17 mouse cellular contexts compared by ENCODE assay signal in the genomic region with DNA sequence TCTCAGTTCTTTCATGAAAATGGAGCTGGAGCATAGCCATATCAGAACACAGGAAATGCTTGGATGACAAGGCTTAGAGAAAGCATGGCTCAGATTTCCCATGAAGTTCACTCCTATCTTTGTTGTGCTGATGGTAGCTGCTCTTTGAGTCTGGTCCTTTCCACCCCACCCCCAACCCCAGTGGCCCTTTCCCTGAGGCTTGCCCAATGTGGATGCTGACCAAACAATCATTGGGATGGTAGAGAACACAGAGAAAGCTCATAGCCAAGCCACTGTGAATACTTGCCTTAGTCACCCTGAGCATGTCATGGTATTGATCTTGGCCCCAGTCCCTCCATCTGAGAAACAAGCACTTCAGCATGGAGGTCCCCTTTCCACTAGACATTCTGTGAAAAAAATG. TPM values are rescaled to one million over a fixed set of nuclear protein-coding genes. Genes with fewer than 3 reads are reported as not detected.
A peak's percentile ranks its signal among the peaks of the same experiment; 100 is the strongest.
DNase-seq lines count a peak whose midpoint lies in the region; ATAC-seq and TF ChIP-seq lines count a peak whose summit lies in the region.
"Had no signal": no experiment of that assay in that cellular context is flagged by ENCODE, and none has a peak within 500 bp of the region (broad histone marks: within the 10 kb centered on the region; RNA-seq: fewer than 3 reads in every experiment).

No protein-coding gene starts in this region.

- TF ChIP-seq CTCF in lung, adult 2 months (IDR thresholded peaks at IDR 0.05; ENCODE audit: insufficient read depth, low read length), result no peak

- H3K4me2 ChIP-seq in embryonic facial prominence, embryonic 14.5 days (ENCODE audit: low read depth, low read length), result no peak overlapping the region
- H3K4me2 ChIP-seq in hindbrain, embryonic 14.5 days (replicated peaks), result no peak overlapping the region
- no peak overlapping the region for H3K4me2 ChIP-seq in hindbrain, embryonic 16.5 days (ENCODE audit: low read length)
- H3K4me2 ChIP-seq in lung, embryonic 15.5 days, result no peak overlapping the region

- peaks cover 19% of the 10 kb centered on the region for H3K4me1 ChIP-seq in embryonic facial prominence, embryonic 14.5 days (ENCODE audit: control insufficient read depth, insufficient read depth, low read length)
- 0 out of 2 replicates have a peak, but pooled peaks cover 5% of the 10 kb centered on the region for H3K4me1 ChIP-seq in embryonic facial prominence, embryonic 10.5 days
- peaks cover 3% of the 10 kb centered on the region; the same call in 1 of the 2 replicates for H3K4me1 ChIP-seq in hindbrain, embryonic 14.5 days (replicated peaks; ENCODE audit: control insufficient read depth, insufficient read depth, low read length)
- peaks cover 4% of the 10 kb centered on the region; the same call in 1 of the 2 replicates for H3K4me1 ChIP-seq in hindbrain, embryonic 16.5 days (ENCODE audit: control insufficient read depth, insufficient read depth, low read depth, low read length)
- peaks cover 38% of the 10 kb centered on the region for H3K4me1 ChIP-seq in lung, embryonic 15.5 days
- no peaks in the 10 kb centered on the region; the same call in 1 of the 2 replicates for H3K4me1 ChIP-seq in lung, adult 2 months (ENCODE audit: control insufficient read depth, insufficient read depth, low read length)

- no peak for DNase-seq in embryonic facial prominence, embryonic 14.5 days (ENCODE audit: low spot score)
- DNase-seq in embryonic facial prominence, embryonic 10.5 days (ENCODE audit: low spot score), result no peak
- DNase-seq in hindbrain, embryonic 14.5 days (ENCODE audit: low spot score), result no peak
- no peak for DNase-seq in lung, adult 2 months
- DNase-seq in adrenal gland, postnatal 4 days (ENCODE audit: low spot score in 2 of 2), result no peak
- DNase-seq: cerebellum, postnatal 36 days; right cerebral cortex, postnatal 14 days; thymus, postnatal 14 days had no signal

- H3K9me3 ChIP-seq in embryonic facial prominence, embryonic 14.5 days (ENCODE audit: control insufficient read depth, low read length), result no peaks in the 10 kb centered on the region
- H3K9me3 ChIP-seq in embryonic facial prominence, embryonic 10.5 days, result no peaks in the 10 kb centered on the region
- no peaks in the 10 kb centered on the region for H3K9me3 ChIP-seq in hindbrain, embryonic 14.5 days (ENCODE audit: control insufficient read depth, low read length)
- H3K9me3 ChIP-seq in hindbrain, embryonic 16.5 days (ENCODE audit: control insufficient read depth, low read length), result no peaks in the 10 kb centered on the region
- no peaks in the 10 kb centered on the region for H3K9me3 ChIP-seq in lung, embryonic 15.5 days

- H3K4me3 ChIP-seq in embryonic facial prominence, embryonic 14.5 days (ENCODE audit: low read depth, low read length), result no peak overlapping the region
- H3K4me3 ChIP-seq in embryonic facial prominence, embryonic 10.5 days, result no peak overlapping the region
- H3K4me3 ChIP-seq in hindbrain, embryonic 14.5 days (replicated peaks; ENCODE audit: low read length), result no peak overlapping the region
- no peak overlapping the region for H3K4me3 ChIP-seq in hindbrain, embryonic 16.5 days (ENCODE audit: low read length)
- no peak overlapping the region for H3K4me3 ChIP-seq in lung, embryonic 15.5 days
- H3K4me3 ChIP-seq in lung, adult 2 months (replicated peaks; ENCODE audit: extremely low read depth, low read depth, low read length), result no peak overlapping the region
- no peak overlapping the region for H3K4me3 ChIP-seq in macrophage (ENCODE audit: inconsistent target)

- no peak for ATAC-seq in embryonic facial prominence, embryonic 14.5 days (ENCODE audit: low read depth)
- ATAC-seq in hindbrain, embryonic 14.5 days (ENCODE audit: low FRiP score), result no peak
- ATAC-seq in hindbrain, embryonic 16.5 days, result no peak
- no peak for ATAC-seq in lung, embryonic 15.5 days (ENCODE audit: borderline replicate concordance, extremely low read depth, low FRiP score, low TSS enrichment)

- no peaks in the 10 kb centered on the region for H3K27me3 ChIP-seq in embryonic facial prominence, embryonic 14.5 days (replicated peaks; ENCODE audit: control insufficient read depth, insufficient read depth, low read length)
- no peaks in the 10 kb centered on the region for H3K27me3 ChIP-seq in embryonic facial prominence, embryonic 10.5 days (replicated peaks; ENCODE audit: low read depth, poor library complexity, severe bottlenecking)
- H3K27me3 ChIP-seq in hindbrain, embryonic 14.5 days (ENCODE audit: control insufficient read depth, insufficient read depth, low read length), result no peaks in the 10 kb centered on the region
- no peaks in the 10 kb centered on the region for H3K27me3 ChIP-seq in hindbrain, embryonic 16.5 days (replicated peaks; ENCODE audit: control insufficient read depth, insufficient read depth, low read length)
- no peaks in the 10 kb centered on the region for H3K27me3 ChIP-seq in lung, embryonic 15.5 days

- H3K27ac ChIP-seq in embryonic facial prominence, embryonic 14.5 days (replicated peaks; ENCODE audit: low read depth, low read length), result peak overlapping the region; percentile 77
- H3K27ac ChIP-seq in embryonic facial prominence, embryonic 10.5 days (replicated peaks), result no peak overlapping the region
- H3K27ac ChIP-seq in hindbrain, embryonic 14.5 days, result 0 out of 2 replicates have a peak overlapping the region, but pooled peaks have one; percentile 16
- no peak overlapping the region for H3K27ac ChIP-seq in hindbrain, embryonic 16.5 days (ENCODE audit: low read depth, low read length)
- peak overlapping the region; percentile 76 for H3K27ac ChIP-seq in lung, embryonic 15.5 days
- H3K27ac ChIP-seq in macrophage, result peak overlapping the region; percentile 66

- H3K79me2 ChIP-seq in macrophage (ENCODE audit: inconsistent target), result peaks cover 17% of the 10 kb centered on the region

- TF ChIP-seq POLR2A in lung, adult 2 months (IDR thresholded peaks at IDR 0.05; ENCODE audit: borderline replicate concordance, extremely low read depth, low read depth, low read length), result no peak

- no peaks in the 10 kb centered on the region for H3K36me3 ChIP-seq in embryonic facial prominence, embryonic 14.5 days (ENCODE audit: control insufficient read depth, insufficient read depth, low read length)
- no peaks in the 10 kb centered on the region for H3K36me3 ChIP-seq in embryonic facial prominence, embryonic 10.5 days (replicated peaks)
- no peaks in the 10 kb centered on the region for H3K36me3 ChIP-seq in hindbrain, embryonic 14.5 days (replicated peaks; ENCODE audit: control insufficient read depth, insufficient read depth)
- no peaks in the 10 kb centered on the region for H3K36me3 ChIP-seq in hindbrain, embryonic 16.5 days (ENCODE audit: control insufficient read depth, insufficient read depth, low read length)
- H3K36me3 ChIP-seq in lung, embryonic 15.5 days, result no peaks in the 10 kb centered on the region
- no peaks in the 10 kb centered on the region for H3K36me3 ChIP-seq in macrophage (ENCODE audit: inconsistent target)

- H3K9ac ChIP-seq in embryonic facial prominence, embryonic 14.5 days (ENCODE audit: low read depth, low read length), result no peak overlapping the region
- H3K9ac ChIP-seq in hindbrain, embryonic 14.5 days, result no peak overlapping the region
- H3K9ac ChIP-seq in hindbrain, embryonic 16.5 days (ENCODE audit: low read depth, low read length), result no peak overlapping the region
- no peak overlapping the region for H3K9ac ChIP-seq in lung, embryonic 15.5 days

RNA-seq across cellular contexts. Expression of a gene that starts 3.2 kb away (rescaled TPM):
- 6.6 and 9.8 TPM in 2 replicates for polyA plus RNA-seq in embryonic facial prominence, embryonic 14.5 days (2014; fragmentation: Nextera tagmentation; extraction: Ambion mirVana)
- polyA plus RNA-seq in embryonic facial prominence, embryonic 10.5 days (2016; fragmentation: Nextera tagmentation; extraction: Ambion mirVana), result 0.26 TPM in 1 of 2 replicates, not detected in the other
- polyA plus RNA-seq in hindbrain, embryonic 14.5 days (2014; fragmentation: Nextera tagmentation; extraction: Ambion mirVana), result 0.78 TPM in 1 of 2 replicates, not detected in the other
- polyA plus RNA-seq in hindbrain, embryonic 16.5 days (2015; fragmentation: Nextera tagmentation; extraction: Ambion mirVana), result 0.37 and 0.45 TPM in 2 replicates
- 26.0 and 29.9 TPM in 2 replicates for polyA plus RNA-seq in lung, embryonic 15.5 days (2015; fragmentation: Nextera tagmentation; extraction: Ambion mirVana)
- polyA plus RNA-seq in lung, adult 2 months (2012; rRNA removed), result 1.9 and 2.5 TPM in 2 replicates
- total RNA-seq in macrophage (2018; cell fraction: chromatin; rRNA removed), result 1,000 to 10,000 TPM in 1 of 26 experiments, 100 to 1,000 TPM in 20, 10 to 100 TPM in 5; 19.2 to 1,498 (median 228) TPM
- 1,000 to 10,000 TPM in 10 of 26 experiments, 100 to 1,000 TPM in 13, 10 to 100 TPM in 3; 77.3 to 3,885 (median 584) TPM for total RNA-seq in macrophage (2018; cell fraction: cytosol; rRNA removed)
- total RNA-seq in macrophage (2018; cell fraction: nucleus; rRNA removed), result 1,000 to 10,000 TPM in 12 of 26 experiments, 100 to 1,000 TPM in 13, 10 to 100 TPM in 1; 57.9 to 3,876 (median 952) TPM
- polyA plus RNA-seq in macrophage (2018), result 58.0 to 939 TPM (median 78.4 TPM) in 3 replicates
- 1 to 10 TPM; 1.1 to 1.4 TPM for total RNA-seq in adrenal gland, postnatal 4 days (2021)
- total RNA-seq: layer of hippocampus, postnatal 10 days had no signal
- polyA plus RNA-seq: limb, embryonic 11.5 days had no signal

RNA-seq across cellular contexts. Expression of a gene that starts 6.2 kb away (rescaled TPM):
- polyA plus RNA-seq in embryonic facial prominence, embryonic 14.5 days (2014; fragmentation: Nextera tagmentation; extraction: Ambion mirVana), result not detected in 2 replicates
- polyA plus RNA-seq in embryonic facial prominence, embryonic 10.5 days (2016; fragmentation: Nextera tagmentation; extraction: Ambion mirVana), result not detected in 2 replicates
- not detected in 2 replicates for polyA plus RNA-seq in hindbrain, embryonic 14.5 days (2014; fragmentation: Nextera tagmentation; extraction: Ambion mirVana)
- not detected in 2 replicates for polyA plus RNA-seq in hindbrain, embryonic 16.5 days (2015; fragmentation: Nextera tagmentation; extraction: Ambion mirVana)
- not detected in 2 replicates for polyA plus RNA-seq in lung, embryonic 15.5 days (2015; fragmentation: Nextera tagmentation; extraction: Ambion mirVana)
- not detected in 2 replicates for polyA plus RNA-seq in lung, adult 2 months (2012; rRNA removed)
- not detected for total RNA-seq in macrophage (2018; cell fraction: chromatin; rRNA removed)
- total RNA-seq in macrophage (2018; cell fraction: cytosol; rRNA removed), result not detected
- total RNA-seq in macrophage (2018; cell fraction: nucleus; rRNA removed), result not detected
- polyA plus RNA-seq in macrophage (2018), result not detected in 3 replicates
- total RNA-seq in adrenal gland, postnatal 4 days (2021), result not detected
- total RNA-seq: adrenal gland, adult 8-10 months; layer of hippocampus, postnatal 10 days; megakaryocyte, adult 5-6 weeks; monocyte, adult 5-6 weeks had no signal
- polyA plus RNA-seq: gonadal fat pad, adult 2 months; limb, embryonic 11.5 days had no signal

RNA-seq across cellular contexts. Expression of a gene that starts 13.4 kb away (rescaled TPM):
- 5.3 and 6.3 TPM in 2 replicates for polyA plus RNA-seq in embryonic facial prominence, embryonic 14.5 days (2014; fragmentation: Nextera tagmentation; extraction: Ambion mirVana)
- polyA plus RNA-seq in embryonic facial prominence, embryonic 10.5 days (2016; fragmentation: Nextera tagmentation; extraction: Ambion mirVana), result 0.19 TPM in 1 of 2 replicates, not detected in the other
- 0.90 and 1.9 TPM in 2 replicates for polyA plus RNA-seq in hindbrain, embryonic 14.5 days (2014; fragmentation: Nextera tagmentation; extraction: Ambion mirVana)
- 0.79 and 0.89 TPM in 2 replicates for polyA plus RNA-seq in hindbrain, embryonic 16.5 days (2015; fragmentation: Nextera tagmentation; extraction: Ambion mirVana)
- 15.1 and 16.1 TPM in 2 replicates for polyA plus RNA-seq in lung, embryonic 15.5 days (2015; fragmentation: Nextera tagmentation; extraction: Ambion mirVana)
- 0.51 and 0.58 TPM in 2 replicates for polyA plus RNA-seq in lung, adult 2 months (2012; rRNA removed)
- 1,000 to 10,000 TPM in 1 of 26 experiments, 100 to 1,000 TPM in 21, 10 to 100 TPM in 4; 14.4 to 1,116 (median 244) TPM for total RNA-seq in macrophage (2018; cell fraction: chromatin; rRNA removed)
- total RNA-seq in macrophage (2018; cell fraction: cytosol; rRNA removed), result 1,000 to 10,000 TPM in 10 of 26 experiments, 100 to 1,000 TPM in 13, 10 to 100 TPM in 3; 66.4 to 3,319 (median 600) TPM
- total RNA-seq in macrophage (2018; cell fraction: nucleus; rRNA removed), result 1,000 to 10,000 TPM in 13 of 26 experiments, 100 to 1,000 TPM in 12, 10 to 100 TPM in 1; 64.5 to 3,972 (median 989) TPM
- polyA plus RNA-seq in macrophage (2018), result 66.8 to 1,194 TPM (median 74.2 TPM) in 3 replicates
- not detected for total RNA-seq in adrenal gland, postnatal 4 days (2021)
- total RNA-seq: monocyte, adult 5-6 weeks had no signal
- polyA plus RNA-seq: limb, embryonic 11.5 days had no signal

RNA-seq across cellular contexts. Expression of a gene that starts 25.5 kb away (rescaled TPM):
- 5.8 and 6.3 TPM in 2 replicates for polyA plus RNA-seq in embryonic facial prominence, embryonic 14.5 days (2014; fragmentation: Nextera tagmentation; extraction: Ambion mirVana)
- not detected in 2 replicates for polyA plus RNA-seq in embryonic facial prominence, embryonic 10.5 days (2016; fragmentation: Nextera tagmentation; extraction: Ambion mirVana)
- polyA plus RNA-seq in hindbrain, embryonic 14.5 days (2014; fragmentation: Nextera tagmentation; extraction: Ambion mirVana), result 0.19 TPM in 1 of 2 replicates, not detected in the other
- 0.24 and 0.38 TPM in 2 replicates for polyA plus RNA-seq in hindbrain, embryonic 16.5 days (2015; fragmentation: Nextera tagmentation; extraction: Ambion mirVana)
- polyA plus RNA-seq in lung, embryonic 15.5 days (2015; fragmentation: Nextera tagmentation; extraction: Ambion mirVana), result 81.8 and 84.7 TPM in 2 replicates
- polyA plus RNA-seq in lung, adult 2 months (2012; rRNA removed), result 6.9 and 7.6 TPM in 2 replicates
- not detected for total RNA-seq in macrophage (2018; cell fraction: chromatin; rRNA removed)
- total RNA-seq in macrophage (2018; cell fraction: cytosol; rRNA removed), result not detected
- 1 to 10 TPM in 1 of 26 experiments, not detected in 25; 1.2 TPM for total RNA-seq in macrophage (2018; cell fraction: nucleus; rRNA removed)
- polyA plus RNA-seq in macrophage (2018), result not detected in 3 replicates
- 1 to 10 TPM; 3.8 to 4.0 TPM for total RNA-seq in adrenal gland, postnatal 4 days (2021)
- total RNA-seq: megakaryocyte, adult 5-6 weeks; monocyte, adult 5-6 weeks had no signal
- polyA plus RNA-seq: limb, embryonic 11.5 days had no signal

Comparison
In these comparisons a context has a peak if more than half of its experiments do, and no peak if none do; other contexts are left out.
1. H3K27ac ChIP-seq: peak in embryonic facial prominence, embryonic 14.5 days (single experiment), hindbrain, embryonic 14.5 days (single experiment), lung, embryonic 15.5 days (single experiment) and macrophage (single experiment); none in embryonic facial prominence, embryonic 10.5 days (single experiment) and hindbrain, embryonic 16.5 days (single experiment).